Mouse (Mus musculus) lung, postnatal 4 days (tissue): ENCODE measurements at regions not wholly inside any gene's neighbourhood (a gene's known extent, or its start where the extent isn't known, plus 50 kb on each side); places are given as distances from the start of the nearest gene placed in this dataset.
A peak's percentile ranks its signal among the peaks of the same experiment; 100 is the strongest.

Experiments
- DNase-seq, 2 experiments: peaks; one replicate each; pipeline ENCODE4 v3.0.0; 2021

DNA sequence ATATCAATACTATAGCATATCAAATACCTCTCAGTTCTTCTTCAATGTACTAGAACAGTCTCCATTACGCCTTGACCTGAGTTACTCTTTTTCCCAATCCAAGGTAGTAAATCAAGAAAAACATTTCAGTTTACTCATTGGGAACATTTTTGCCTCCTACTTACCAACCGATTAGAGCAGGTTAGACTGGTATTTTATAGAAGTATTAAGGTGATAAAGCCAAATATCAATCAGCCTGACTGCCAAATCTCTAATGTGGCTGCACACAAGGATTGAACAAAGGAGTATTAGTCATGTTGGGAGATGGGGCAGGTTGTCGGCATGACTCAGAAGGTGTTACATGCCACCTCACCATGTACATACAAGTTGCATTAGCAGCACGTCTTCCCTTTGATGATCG lies 2942.3 kb upstream of the Gm7489 start:
- no peak for DNase-seq

GRCm38 (mm10) chr15:50944976-50945375 lies 2939.7 kb upstream of the Gm7489 start:
- DNase-seq: no peak

DNA sequence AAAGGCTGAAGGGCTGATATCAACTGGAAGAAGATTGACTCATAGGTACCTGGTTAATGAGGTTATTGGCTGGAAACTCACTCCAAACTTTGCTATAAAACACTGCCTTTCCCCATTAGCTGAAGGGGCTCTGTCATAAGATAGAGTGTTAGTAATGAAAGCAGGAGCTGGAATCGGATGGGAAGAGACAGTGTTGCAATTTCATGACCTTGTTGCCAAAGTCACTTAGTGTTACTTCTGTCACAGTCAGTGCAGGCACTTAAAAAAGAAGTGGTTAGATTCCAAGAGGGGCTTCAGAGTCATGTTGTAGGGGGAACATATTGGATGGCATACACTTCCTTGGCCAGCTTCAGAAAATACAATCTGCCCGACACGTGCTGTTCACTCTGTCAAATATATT lies 2925.6 kb upstream of the Gm7489 start:
- DNase-seq: no peak

GRCm38 (mm10) chr15:50963606-50964005 lies 2921.1 kb upstream of the Gm7489 start:
- no peak for DNase-seq

GRCm38 (mm10) chr15:50964236-50964635 lies 2920.5 kb upstream of the Gm7489 start:
- DNase-seq: no peak

DNA sequence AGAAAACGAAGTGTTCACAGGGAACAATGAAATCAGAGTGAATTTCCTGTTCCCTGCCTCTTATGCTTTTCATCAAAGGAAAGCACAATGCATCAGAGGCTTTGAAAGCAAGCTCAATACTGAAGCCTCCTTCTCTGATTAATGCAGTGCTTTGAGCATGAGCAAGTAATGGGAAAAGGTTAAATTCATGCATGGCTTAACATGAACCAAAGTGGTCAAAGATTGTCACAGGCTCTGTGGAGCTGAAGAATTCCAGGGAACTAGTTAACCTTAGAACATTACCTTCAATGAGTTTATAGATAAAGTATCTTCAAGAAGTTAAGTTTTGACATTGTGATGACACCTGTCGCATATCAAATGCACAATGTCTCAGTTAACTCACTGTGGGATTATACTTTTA lies 2917.5 kb upstream of the Gm7489 start:
- DNase-seq: no peak

DNA sequence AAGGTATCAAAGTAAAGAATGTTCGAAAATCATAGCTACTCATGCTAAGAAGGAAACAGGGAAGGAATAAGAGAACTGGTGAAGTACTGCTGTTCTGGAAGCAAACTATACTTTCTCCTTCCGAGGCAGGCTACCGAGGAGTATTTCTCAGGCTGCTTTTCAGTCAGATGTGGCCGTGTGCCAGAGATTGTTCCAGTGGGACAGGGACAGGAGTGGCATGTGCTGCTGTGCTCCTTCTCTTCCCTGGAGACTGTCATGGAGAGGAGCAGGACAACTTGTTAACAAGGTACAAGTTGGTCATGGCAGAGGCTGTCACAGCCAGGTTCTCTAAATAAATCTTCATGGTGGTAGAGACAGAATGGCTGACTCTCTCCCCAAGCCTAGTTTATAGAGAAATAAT lies 2914.1 kb upstream of the Gm7489 start:
- DNase-seq: no peak

DNA sequence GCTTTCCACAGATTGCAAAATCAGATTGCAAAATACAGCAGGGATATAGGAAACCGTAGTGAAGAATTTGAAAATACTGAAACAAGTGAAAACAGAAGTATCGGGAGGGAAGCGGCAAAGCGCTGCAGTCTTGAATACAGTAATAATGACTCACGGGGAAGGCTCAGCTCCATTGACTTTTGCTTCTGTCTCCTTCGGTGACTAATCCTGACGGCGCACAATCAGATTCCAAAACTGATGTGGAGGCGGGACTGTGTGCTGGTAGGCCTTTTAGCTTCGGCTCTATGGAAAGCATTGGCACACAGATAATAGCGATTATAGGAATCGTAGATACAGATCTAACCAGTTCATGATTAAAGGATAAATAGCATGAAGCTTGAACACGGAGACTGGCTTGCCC lies 2912.1 kb upstream of the Gm7489 start:
- no peak for DNase-seq

DNA sequence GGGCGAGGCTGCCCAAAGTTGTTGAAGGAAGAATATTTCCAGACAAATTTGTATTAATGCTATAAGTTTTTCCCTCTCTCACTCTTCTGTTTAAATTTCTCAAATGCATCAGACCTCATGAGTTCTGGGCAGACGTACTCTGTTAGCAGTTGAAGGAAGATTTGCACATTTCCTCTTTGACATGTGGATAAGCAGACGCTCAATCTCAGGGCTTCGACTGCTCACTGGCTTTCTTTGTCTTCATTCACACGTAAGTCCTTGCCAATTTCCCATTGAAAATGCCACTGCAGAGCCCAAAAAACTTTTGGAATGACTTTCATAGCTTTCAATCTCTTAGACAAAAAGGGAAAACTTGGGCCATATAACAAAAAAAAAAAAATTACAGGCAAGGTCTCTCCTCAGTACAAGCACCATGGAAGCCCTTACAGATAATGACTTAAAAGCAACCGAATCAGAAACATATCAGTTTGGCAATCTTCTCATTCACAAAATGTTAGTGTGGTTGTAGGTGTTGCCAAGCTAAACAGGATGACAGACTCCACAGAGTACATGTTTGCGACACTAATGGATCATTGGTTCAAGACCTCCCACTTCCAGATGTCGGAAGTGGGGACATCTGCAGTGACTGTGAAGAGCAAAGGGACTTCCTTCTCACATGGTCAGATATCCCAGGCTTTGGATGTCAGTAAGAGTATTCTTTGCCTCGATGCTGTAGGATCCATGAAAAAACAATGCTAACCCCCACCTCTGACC lies 2910.5 kb upstream of the Gm7489 start:
- no peak for DNase-seq

- DNase-seq: no peak
Observed at GRCm38 (mm10) chr15:50989457-50989856, 2895.2 kb upstream of the Gm7489 start.

- DNase-seq: no peak
Observed at GRCm38 (mm10) chr15:50991667-50992066, 2893.0 kb upstream of the Gm7489 start.

GRCm38 (mm10) chr15:50992246-50992645 lies 2892.5 kb upstream of the Gm7489 start:
- DNase-seq: no peak

- DNase-seq: no peak
Observed at GRCm38 (mm10) chr15:50993121-50993520, 2891.6 kb upstream of the Gm7489 start.

DNA sequence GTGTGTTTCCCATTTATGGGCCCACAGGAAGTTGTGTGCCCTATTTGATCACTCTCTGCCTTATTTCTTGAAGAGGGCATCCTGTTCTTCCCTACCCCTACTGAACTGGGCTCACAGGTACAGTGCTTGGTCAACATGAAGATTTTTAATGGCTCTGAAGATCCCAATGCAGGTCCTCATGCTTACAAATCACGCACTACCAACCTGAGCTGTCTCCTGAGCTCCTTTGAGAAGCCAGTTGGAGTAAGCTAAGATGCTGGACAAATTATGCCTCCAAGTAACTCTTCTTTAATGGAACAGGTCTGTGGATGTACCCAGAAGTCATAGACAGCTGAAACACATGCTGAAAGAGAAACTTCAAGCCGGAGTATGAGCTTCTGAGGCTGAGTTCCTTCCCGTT lies 2889.0 kb upstream of the Gm7489 start:
- DNase-seq: no peak

DNA sequence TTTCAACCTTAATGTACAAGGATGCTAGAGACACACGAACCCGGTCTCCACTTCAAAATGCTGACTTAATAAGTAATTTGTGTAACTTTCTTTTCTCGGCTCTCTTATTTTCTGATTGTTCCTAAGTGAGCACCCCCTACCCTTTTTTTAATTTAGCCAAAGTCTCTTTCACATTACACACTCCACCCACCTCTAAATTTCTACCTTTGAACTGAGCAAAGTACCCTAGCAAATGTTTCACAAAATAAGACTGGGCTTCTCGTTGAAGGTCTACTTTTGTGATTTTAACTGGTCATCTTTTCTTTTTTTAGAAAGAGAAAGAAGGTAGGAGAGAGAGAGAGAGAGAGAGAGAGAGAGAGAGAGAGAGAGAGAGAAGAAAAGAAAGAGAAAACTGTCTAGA lies 2888.4 kb upstream of the Gm7489 start:
- DNase-seq: no peak

- peak in 1 of 2 experiments; percentile 28 for DNase-seq
Observed at GRCm38 (mm10) chr15:50997209-50997763, 2887.4 kb upstream of the Gm7489 start.

GRCm38 (mm10) chr15:51038968-51039367 lies 2845.7 kb upstream of the Gm7489 start:
- no peak for DNase-seq

DNA sequence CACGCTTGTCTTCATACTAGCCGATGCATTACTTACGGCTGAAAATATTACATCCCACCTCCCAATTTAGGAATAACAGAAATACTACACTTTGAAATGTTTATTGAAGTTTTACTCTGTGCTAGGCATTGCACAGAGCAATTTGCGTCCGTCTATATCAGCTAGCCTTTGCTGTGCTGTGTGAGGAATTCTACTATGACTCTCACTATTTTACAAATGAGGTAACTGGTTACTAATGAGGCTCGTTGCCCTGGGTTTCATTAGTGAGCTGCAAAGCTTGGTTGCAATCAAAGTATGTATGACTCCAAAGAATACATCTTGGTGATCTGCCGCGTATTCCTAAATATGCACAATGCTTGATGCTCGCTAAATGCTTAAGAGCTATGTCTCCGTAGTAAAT lies 2814.2 kb upstream of the Gm7489 start:
- no peak for DNase-seq

- no peak for DNase-seq
Observed at GRCm38 (mm10) chr15:51071132-51071656, 2813.5 kb upstream of the Gm7489 start.

DNA sequence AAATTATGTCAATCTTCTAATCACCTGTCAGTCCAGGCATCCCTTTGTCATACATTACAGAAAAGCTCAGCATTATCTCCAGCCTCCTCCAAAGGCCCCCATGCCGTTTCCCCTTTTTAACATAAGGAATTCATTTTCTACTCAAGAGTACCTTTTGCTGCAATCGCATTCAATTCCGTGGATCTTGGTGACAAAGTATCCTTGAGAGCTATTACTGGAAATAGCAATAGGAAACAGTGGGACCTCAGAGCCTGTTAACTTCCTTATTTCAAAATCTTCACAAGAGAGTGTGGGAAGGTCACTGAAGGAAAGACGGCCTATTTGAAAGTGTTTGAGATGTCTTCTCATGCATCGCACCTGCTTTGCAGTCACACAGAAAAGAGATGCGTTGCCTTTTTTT lies 2811.0 kb upstream of the Gm7489 start:
- DNase-seq: no peak

DNA sequence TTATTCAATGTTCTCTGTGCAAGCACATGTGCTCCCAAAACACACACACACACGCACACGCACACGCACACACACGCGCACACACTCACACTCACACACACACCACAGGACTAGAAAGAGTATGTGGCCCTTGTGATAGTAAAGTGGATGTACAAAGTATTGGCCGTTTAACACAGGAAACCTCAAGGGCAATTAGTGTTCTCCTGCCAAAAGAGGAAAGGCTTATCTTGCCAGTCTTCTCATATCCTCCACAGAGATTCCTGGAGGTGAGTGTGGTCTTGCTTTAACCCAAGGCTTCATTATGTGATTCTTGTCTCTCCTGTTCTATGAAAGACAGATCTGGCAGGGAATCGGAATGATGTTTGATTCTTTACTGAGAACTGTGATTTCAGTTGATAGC lies 2810.5 kb upstream of the Gm7489 start:
- DNase-seq: no peak

DNA sequence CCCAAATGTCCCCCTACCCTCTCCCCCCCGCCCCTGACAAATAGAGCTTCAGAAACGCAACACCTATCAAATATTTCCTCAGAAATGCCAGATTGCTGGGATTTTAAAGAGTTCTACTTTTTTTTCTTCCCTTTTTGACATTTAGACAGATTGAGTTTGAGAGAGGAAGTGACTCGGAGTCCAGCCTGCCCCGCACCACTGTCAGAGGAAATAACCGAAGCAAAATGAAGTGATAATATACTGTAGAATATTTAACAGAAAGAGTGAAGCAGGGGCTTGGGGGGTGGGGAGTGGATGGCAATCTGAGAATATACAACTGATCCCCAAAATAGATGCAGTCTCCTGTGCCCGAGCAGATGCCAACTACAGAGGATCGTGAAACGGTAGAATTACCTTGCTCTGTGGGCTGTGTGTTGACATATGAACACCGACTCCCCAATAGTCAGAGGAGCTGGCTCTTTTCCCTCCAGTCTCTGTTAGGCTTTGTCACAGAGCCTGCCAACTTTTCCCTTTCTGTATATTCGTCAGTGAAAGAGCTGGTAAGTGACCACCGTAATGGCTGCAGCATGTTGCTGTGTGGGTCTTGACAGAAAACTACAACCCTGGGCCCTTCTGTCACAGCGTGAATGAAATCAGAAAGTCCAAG lies 2800.9 kb upstream of the Gm7489 start:
- DNase-seq: no peak

DNA sequence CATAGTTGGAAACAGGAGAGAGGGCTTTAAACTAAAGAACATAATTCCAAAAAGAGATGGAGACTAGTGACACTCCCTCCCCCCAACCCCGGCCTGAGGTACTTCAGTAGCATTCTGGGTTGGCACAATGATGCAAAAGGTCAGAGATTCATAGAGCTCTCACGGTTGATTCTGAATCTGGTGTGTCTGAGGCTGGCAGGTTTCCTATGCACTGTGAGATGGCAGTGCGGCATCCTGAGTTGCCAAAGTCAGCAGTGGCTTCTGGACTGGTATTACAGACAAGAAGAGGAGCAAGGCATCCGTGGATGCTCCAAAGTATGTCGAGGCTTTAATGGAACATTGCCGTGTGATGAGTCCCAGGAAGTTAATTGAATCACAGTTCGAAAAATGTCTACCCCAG lies 2791.8 kb upstream of the Gm7489 start:
- DNase-seq: no peak

- DNase-seq: no peak
Observed at GRCm38 (mm10) chr15:51103948-51104347, 2780.8 kb upstream of the Gm7489 start.
